Mouse (Mus musculus): ENCODE measurements around the gene Dmkn.
"Not testable (repeated sequence)": the region's sequence is repeated elsewhere in the genome, so short reads cannot be mapped to it uniquely, and the experiment has no call there.

The Dmkn gene

DNA sequence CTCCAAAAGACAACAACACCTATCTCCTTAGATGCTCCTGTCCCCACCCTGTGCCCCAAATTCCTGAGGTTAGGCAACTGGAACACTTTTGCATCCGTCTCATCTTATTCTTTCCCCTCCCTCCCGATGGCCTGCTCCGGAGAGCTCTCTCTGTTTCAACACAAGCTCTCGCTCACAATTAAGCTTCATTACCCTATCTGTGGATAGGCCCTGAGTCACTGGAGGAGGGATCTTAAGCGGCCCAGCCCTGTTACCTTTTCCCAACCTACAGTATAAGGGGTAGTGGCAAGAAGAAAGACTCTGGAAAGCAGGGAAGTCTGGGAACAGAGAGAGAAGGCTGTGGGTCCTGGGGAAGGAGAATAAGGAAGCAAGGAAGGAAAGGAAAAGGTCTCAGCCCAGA, at the start of gene Dmkn:
Gene Dmkn (plus strand): TSS at position 301 of the 400 bp plus-strand sequence.
- DNase-seq (ENCODE audit: low spot score in 2 of 2): no peak

DNA sequence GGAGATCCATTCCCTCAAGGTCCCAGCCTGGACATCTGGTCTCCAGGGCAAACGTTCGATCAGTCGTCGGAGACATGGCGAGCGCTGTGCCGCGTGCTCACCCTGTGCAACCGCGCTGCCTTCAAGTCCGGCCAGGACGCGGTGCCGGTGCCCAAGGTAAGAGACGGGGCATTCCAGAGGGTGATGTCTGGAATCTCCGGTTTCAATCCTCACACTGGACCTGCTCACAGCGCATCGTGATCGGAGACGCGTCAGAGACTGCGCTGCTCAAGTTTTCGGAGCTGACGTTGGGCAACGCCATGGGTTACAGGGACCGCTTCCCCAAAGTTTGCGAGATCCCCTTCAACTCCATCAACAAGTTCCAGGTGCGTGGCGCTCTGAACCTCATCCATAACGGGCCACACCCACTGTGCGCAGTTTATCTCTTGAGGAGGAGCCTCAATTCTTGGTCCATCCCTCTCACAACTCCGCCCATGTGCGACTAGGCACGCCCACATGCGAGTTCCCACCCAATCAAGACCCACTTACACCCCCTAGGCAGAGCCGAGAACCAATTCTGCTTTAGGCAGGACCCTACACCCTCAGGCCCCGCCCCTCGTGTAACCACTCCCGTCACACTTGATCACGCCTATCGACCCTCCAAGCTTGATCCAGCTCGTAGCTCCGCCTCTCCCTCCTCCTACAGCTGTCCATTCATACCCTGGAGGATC, 46.4 kb upstream of the Dmkn start:
- DNase-seq (ENCODE audit: low spot score in 2 of 2): peak in 1 of 2 experiments; percentile 64

DNA sequence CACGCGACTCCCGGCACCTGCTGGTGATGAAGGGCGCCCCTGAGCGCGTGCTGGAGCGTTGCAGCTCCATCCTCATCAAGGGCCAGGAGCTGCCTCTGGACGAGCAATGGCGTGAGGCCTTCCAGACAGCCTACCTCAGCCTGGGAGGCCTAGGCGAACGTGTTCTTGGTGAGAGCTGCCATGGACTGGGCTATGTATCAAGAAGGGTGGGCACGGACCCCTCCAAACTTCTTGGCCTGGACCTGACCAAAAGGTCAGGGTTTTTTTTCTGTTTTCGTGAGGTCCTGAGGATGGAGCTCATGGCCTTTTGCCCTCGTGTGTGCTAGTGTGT, 45.9 kb upstream of the Dmkn start:
- no peak for DNase-seq (ENCODE audit: low spot score in 2 of 2)

- no peak for DNase-seq (ENCODE audit: low spot score in 2 of 2)
Observed at GRCm38 (mm10) chr7:30719669-30720068, 43.9 kb upstream of the Dmkn start.

GRCm38 (mm10) chr7:30721286-30721685, 42.3 kb upstream of the Dmkn start:
- no peak for DNase-seq (ENCODE audit: low spot score in 2 of 2)

DNA sequence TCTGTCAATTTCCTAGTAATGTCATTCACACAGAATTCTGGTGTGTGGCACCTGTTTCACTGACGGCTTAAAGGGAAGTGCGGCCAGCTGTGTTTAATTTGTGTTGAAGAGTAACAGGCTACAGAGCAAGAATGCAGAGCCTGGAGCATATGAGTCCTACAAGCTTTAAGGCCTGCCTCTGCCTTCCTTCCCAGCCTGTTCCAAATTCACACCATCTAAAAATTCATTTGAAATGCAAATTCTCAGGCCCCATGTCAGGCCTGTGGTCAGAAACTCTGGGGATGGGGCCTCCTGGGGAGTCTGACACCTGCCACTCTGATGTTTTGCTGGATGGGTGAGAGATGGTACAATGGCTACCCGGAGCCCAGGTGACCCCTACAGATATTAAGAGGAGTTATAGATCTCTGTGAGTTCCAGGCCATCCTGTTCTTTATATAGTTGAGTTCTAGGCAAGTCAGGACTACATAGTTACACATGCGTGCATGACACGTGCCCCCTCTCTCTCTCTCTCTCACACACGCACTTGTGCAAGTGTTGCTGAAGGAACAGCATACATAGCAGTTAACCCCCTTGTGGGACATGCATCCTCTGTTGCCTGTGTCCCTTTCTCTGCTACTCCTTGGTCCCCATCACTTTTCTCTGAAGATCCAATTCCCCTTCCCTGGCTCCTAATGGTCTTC, 40.1 kb upstream of the Dmkn start:
- DNase-seq (ENCODE audit: low spot score in 2 of 2): no peak

DNA sequence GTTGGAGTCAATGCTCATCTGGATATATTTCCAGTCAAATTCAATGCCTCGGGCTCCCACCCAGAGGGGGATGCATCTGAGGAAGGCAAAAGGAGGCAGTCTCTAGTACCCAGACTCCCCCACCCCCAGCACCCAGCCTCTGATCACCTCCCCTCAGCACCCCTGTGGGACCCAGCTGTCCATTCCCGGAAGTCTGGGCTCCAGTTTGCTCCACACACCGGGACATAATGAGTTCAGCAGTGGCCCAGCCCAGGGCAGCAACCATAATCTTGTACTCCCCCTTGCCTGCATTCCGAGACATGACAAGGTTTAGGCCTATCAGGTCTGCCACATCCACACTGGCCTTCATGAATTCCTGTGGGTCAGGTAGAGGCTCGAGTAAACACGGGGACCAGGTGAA, 35.3 kb upstream of the Dmkn start:
- DNase-seq (ENCODE audit: low spot score in 2 of 2): no peak

DNA sequence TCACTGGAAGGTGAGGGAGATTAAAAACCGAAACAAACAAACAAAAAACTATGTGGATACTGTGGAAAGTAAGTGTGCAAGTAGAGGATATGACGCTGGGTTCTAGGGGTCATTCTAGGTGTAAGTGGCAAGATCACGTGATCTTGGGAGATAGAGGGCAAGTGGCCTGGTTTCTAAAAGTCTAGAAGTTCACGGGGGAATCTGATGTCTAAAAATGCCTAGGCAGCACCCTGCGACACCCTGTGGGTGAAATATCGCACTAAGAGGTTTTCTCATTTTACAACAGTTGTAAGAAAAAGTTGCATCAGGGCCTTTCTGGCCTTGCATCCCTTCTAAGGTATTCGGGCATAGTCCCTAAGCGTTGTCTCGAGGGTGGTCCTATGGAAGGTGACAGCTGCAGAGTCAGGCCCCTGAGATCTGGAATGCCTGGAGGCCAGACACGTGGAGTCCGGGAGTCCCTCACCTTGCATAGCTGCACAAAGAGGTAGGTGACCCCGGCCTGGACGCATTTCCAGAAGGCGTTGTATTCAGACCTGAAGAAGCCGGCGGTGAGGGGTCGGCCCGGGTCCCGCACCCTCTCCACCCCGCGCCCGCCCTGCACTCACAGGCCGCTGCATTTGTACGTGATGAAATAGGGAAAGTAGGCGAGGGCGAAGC, 34.7 kb upstream of the Dmkn start:
- DNase-seq (ENCODE audit: low spot score in 2 of 2): no peak

DNA sequence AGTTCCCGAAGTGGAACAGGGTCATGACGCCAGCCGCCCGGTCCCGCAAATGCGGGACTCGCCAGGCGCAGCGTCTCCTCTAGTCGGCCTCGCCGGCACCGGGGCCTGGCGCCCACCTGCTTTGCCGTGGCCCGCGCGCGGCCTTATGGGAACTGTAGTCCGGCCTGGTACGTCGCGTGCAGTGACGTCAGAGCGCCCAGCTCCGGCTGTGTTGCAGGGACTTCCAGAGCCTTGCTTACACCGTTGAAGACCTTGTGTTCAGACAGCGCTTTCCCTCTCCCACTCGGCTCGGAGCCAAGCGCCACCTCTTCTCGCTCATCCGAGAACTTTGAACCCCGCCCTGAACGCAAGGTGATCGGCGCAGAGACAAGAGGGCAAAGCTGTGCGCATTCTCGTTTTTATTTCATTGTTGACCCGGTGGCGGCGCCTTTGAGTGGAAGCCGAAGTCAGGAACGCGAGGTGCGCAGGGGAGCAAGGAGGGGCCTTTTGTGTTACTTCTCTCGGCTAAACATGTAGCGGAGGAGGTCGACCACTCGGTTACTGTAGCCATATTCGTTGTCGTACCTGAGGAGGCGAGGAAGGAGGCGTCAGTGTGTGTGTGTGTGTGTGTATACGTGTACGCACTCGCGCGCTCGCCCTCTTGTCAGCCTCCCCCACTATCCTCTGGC, 34.0 kb upstream of the Dmkn start, which contains the start of gene Tmem147:
Gene Tmem147 (minus strand): TSS at position 145 of the 668 bp plus-strand sequence.
- peak; percentile 87 to 96 for DNase-seq (ENCODE audit: low spot score in 2 of 2)

DNA sequence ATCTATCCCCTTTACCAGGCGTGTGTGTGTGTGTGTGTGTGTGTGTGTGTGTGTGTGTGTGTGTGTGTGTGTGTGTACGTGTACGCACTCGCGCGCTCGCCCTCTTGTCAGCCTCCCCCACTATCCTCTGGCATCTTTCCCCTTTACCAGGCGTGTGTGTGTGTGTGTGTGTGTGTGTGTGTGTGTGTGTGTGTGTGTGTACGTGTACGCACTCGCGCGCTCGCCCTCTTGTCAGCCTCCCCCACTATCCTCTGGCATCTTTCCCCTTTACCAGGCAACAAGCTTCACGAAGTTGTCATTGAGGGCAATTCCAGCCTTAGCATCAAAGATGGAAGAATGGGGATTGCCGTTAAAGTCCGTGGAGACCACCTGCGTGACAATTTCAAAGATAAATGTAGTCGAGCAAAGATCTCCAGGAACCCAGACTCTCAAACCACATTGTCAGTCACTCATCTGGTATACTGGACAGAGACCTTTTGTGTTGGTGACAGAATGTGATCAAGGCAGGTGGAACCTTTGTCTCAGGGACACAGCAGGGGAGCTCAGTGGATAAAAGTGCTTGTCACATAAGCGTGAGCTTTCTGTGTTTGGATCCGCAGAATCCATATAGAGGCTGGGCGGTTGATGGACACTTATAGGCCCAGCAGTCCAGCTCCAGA, 33.4 kb upstream of the Dmkn start:
- not testable (repeated sequence) for DNase-seq (ENCODE audit: low spot score in 2 of 2)

GRCm38 (mm10) chr7:30736211-30736610, 27.3 kb upstream of the Dmkn start:
- no peak for DNase-seq (ENCODE audit: low spot score in 2 of 2)

DNA sequence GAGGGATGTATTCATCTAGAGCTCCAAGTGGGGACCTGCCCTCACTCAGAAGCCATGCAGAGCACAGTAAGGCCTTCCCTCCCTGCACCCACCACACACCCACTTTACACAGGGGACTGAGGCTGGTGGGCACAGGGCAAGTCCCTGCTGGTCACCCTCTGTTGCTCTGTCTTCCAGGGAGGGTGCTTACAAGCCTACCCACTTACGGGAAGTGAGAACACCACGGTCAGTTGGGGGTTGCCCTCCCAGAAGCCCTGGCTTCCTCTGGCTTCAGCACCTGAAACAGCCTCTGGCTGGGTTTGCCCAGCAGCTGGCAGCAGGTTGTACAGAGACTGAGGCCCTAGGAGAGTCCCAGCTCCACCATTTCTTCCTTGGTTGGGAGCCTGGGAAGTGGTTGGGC, 21.0 kb upstream of the Dmkn start:
- DNase-seq (ENCODE audit: low spot score in 2 of 2): not testable (repeated sequence)

GRCm38 (mm10) chr7:30743617-30744016, 19.9 kb upstream of the Dmkn start, which contains the start of gene Gapdhs:
TSS of gene Gapdhs (minus strand) at chr7:30743681.
- not testable (repeated sequence) for DNase-seq (ENCODE audit: low spot score in 2 of 2)

DNA sequence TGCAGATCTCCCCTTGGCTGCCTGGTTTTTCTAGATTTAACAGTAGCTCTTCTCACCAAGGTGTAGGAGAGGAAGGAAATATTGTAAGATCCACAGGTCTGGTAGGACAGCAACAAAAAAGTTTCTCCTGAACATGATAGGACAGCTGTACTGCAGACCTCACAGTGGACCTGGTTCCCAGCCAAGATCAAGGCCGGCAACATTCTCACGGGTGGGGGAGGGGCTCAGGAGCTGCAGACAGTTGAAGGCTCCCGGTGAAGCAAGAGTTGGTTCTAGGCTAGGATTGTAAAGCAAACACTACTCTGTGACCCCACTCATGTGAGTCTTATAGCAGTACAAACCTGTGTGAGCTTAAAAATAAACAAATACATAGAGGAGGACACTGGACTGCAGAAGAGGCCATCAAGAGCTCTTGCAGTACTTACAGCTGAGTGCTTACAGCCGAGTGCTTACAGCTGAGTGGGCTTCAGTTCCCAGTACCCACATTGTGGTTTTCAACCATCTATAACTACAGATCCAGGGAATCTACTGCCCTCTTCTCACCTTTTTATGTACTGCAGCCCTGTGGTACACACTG, 19.4 kb upstream of the Dmkn start:
- DNase-seq (ENCODE audit: low spot score in 2 of 2): no peak

DNA sequence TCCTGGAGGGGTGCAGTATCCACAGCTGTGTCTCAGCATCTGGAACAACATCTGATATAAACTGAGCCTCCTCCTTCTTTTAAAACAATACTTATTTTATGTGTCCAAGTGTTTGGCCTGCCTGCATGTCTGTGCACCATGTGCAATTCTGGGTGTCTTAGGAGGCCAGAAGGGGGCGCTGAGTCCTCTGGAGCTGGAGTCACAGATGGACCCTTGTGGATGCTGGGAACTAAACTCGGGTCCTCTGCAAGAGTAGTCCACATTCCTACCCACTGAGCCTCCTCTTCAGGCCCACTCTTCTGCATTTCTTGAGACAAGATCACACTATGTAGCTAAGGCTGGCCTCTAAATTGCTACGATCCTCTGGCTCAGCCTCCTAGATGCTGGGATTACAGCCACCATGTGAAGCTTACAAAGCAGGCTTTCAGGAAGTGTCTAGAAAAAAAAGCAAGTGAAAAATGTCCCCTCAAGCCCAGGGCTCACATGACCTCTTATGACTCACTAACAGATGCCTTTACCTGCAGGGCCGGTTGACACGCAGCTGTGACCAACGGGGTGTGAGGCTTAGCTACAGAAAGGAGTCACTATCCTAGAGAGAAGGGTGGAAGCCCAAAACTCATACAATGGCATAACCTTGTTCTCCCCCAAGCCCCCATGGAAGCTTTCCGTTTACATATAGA, 15.9 kb upstream of the Dmkn start:
- DNase-seq (ENCODE audit: low spot score in 2 of 2): no peak

DNA sequence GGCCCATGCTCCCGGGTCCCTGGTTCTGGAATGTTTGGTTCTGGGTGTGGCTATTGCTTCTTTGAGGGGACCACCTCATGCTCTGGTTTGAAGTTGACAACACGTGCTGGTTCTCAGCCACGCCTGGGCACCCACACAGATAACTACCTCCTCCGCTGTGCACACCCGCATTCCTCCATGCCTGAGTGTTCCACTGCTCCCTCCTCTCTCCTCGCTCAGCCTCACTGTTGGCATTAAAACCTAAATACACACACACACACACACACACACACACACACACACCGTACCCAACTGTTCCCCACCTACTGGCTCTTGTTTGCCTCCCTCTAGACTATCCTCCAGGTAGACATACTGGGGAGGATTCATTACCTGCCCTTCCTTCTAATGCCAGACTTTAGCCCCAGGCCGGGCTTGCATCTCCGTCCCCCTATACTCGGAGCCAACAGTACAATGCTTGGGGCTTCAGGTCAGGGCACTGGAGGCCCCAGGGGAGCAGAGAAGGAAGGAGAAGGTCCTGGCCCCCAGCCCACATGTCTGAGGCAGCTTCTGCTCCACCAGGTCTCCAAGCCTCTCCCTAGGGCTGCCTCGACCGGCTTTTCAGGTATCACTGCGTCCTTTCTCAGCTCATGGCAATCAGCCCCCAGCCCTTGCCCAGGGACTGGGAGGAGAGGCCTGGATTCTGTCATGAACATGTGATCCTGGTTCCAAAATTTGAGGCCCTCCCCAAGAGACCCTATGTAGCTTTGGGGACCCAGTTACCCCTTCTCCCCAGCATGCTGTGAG, 13.5 kb upstream of the Dmkn start:
- no peak for DNase-seq (ENCODE audit: low spot score in 2 of 2)

GRCm38 (mm10) chr7:30751086-30751669, 12.4 kb upstream of the Dmkn start, which contains the start of gene Sbsn:
TSS of gene Sbsn (plus strand) at chr7:30751471.
- no peak for DNase-seq (ENCODE audit: low spot score in 2 of 2)

DNA sequence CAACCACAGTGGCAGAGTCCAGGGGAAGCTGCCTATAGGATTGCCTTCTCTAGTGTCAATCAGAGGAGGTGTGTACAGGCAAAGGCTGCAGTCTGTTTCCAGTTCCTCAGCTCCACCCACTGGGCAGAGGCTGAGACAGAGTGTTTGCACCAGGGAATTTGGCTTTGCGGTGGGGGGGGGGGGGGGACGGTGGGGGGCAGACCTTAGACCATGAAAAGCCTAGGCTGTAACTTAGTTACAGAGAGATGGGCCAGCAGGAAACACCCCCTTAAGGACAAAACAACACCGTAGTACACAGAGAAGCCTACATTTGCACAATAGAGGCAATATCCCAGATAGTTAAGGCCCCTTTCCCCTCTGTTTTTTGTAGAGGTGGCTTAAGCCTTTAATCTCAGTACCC, 6.6 kb upstream of the Dmkn start:
- DNase-seq (ENCODE audit: low spot score in 2 of 2): no peak

DNA sequence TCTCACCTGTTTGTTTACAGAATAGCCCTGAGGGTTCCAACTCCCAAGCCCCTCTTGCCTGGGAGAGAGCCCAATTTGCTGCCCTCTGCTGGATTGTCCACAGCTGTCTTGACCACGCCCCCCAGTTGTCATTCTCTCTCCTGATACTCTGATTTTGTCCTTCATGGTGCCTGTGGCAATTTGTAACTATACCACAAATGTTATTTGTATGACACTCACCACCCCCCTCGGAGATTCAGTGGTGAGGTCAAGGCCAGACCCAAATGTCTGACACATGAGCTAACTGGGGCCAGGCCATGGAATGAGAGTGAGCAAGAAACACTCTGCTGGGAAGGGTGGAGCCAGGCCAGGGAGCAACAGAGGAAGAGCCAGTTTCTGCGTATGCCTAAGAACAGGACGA, 4.7 kb upstream of the Dmkn start:
- DNase-seq (ENCODE audit: low spot score in 2 of 2): no peak

Data from left cerebral cortex, adult 9 months (tissue).